Mouse (Mus musculus) liver, embryonic 14.5 days (tissue): ENCODE data around the gene Gm14435. TPM values are rescaled to one million over a fixed set of nuclear protein-coding genes. Genes with fewer than 3 reads are reported as not detected.
"Not testable (repeated sequence)": the region's sequence is repeated elsewhere in the genome, so short reads cannot be mapped to it uniquely, and the experiment has no call there.

Experiments
- ATAC-seq: fragments of 200-750 bp; cut with Nextera tagmentation; 2 replicates; pipeline ENCODE4 v1.8.0; 2017; ENCODE audit warnings: moderate number of reproducible peaks, mild to moderate bottlenecking, moderate library complexity; ENCODE audit not compliant: insufficient read depth
- DNase-seq, 3 experiments: peaks; one replicate each; pipeline ENCODE4 v3.0.0-alpha.2; 2012 to 2013; ENCODE audit warnings: low read depth in 3 of 3, low spot score in 3 of 3
- H3K27ac ChIP-seq: fragments of 300-500 bp; sonication (generic); 2 replicates; pipeline ENCODE4 v1.5.1; 2014; ENCODE audit warnings: moderate library complexity, mild to moderate bottlenecking, control low read depth, inconsistent platforms
- H3K27me3 ChIP-seq: fragments of 300-500 bp; sonication (generic); 2 replicates; pipeline ENCODE4 v1.6.1; 2014; ENCODE audit warnings: mild to moderate bottlenecking, low read length, moderate library complexity; ENCODE audit not compliant: control insufficient read depth, insufficient read depth
- H3K36me3 ChIP-seq: fragments of 300-500 bp; sonication (generic); replicated peaks from 2 replicates; pipeline ENCODE4 v1.6.1; 2014; ENCODE audit warnings: low read depth; ENCODE audit not compliant: control insufficient read depth, insufficient read depth
- H3K4me1 ChIP-seq, 2 experiments: fragments of 200-500 bp in 1 of 2; fragments of 300-500 bp in 1 of 2; sonication (generic) in 1 of 2; replicated peaks; 2 replicates each; pipeline ENCODE4 v1.6.1; 2012 to 2014; ENCODE audit warnings: antibody characterized with exemption in 1 of 2, inconsistent platforms in 1 of 2, low read length in 1 of 2; ENCODE audit not compliant: control insufficient read depth in 2 of 2, insufficient read depth in 2 of 2
- H3K4me2 ChIP-seq: fragments of 300-500 bp; sonication (generic); 2 replicates; pipeline ENCODE4 v1.6.1; 2014; ENCODE audit warnings: low read depth, mild to moderate bottlenecking, control low read depth, moderate library complexity
- H3K4me3 ChIP-seq, 2 experiments: fragments of 200-500 bp in 1 of 2; fragments of 300-500 bp in 1 of 2; sonication (generic) in 1 of 2; 2 replicates each; pipeline ENCODE4 v1.5.1; 2012 to 2014; ENCODE audit warnings: low read depth in 2 of 2, low read length in 2 of 2, mild to moderate bottlenecking in 2 of 2, control low read depth in 1 of 2, inconsistent platforms in 1 of 2, moderate library complexity in 1 of 2; ENCODE audit not compliant: insufficient read depth in 1 of 2
- H3K9ac ChIP-seq: fragments of 300-500 bp; sonication (generic); replicated peaks from 2 replicates; pipeline ENCODE4 v1.6.1; 2014; ENCODE audit warnings: mild to moderate bottlenecking, control low read depth, moderate library complexity
- H3K9me3 ChIP-seq: fragments of 300-500 bp; sonication (generic); 2 replicates; pipeline ENCODE4 v1.6.1; 2016; ENCODE audit warnings: low read length, mixed read lengths; ENCODE audit not compliant: control insufficient read depth
- WGBS: fragments of 180-500 bp; shearing (Covaris S2); extraction: QIAGEN DNeasy Blood & Tissue Kit; methylation state at CpG from one replicate; pipeline ENCODE4 v1.1.7; 2014; ENCODE audit not compliant: insufficient replicate concordance; 5-methylcytosine and 5-hydroxymethylcytosine counted together
- polyA plus RNA-seq, 2 experiments: library from polyadenylated mRNA; depleted of rRNA in 1 of 2; stranded (reverse) in 1 of 2; unstranded in 1 of 2; fragments of >200 nt; fragmentation: Nextera tagmentation in 1 of 2; extraction: Ambion mirVana in 1 of 2; gene quantifications; 2 replicates each; pipeline versions ENCODE4 v1.2.1 to v1.2.3; 2012 to 2014

The Gm14435 gene
- polyA plus RNA-seq (2012; rRNA removed) (0.26 TPM in 1 of 2 replicates, not detected in the other), polyA plus RNA-seq (2014; fragmentation: Nextera tagmentation; extraction: Ambion mirVana) (4.5 and 6.0 TPM in 2 replicates)

DNA sequence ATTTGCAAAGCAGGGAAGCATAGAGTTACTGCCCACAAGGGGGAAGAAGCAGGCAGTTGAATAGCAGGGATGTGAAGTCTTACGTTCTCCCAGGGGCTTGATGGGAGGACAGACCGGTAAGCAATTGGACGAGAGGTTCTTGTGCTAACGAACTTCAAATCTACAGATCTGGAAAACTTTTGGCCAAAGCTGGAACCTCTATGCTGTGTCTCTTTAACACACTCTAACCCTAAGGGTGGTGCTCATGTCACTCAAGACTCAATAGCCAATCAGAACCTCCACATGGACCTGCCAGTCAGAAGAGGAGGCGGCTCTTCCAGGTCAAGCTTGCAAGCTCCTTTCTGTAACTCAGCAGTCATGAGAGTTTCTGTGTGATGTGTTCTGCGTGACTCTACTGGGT is at the start of gene Gm14435:
TSS of gene Gm14435 (plus strand) at position 301 of the 400 bp plus-strand sequence.
- not testable (repeated sequence) for H3K4me3 ChIP-seq, H3K27ac ChIP-seq, H3K9ac ChIP-seq, H3K4me1 ChIP-seq, H3K36me3 ChIP-seq, H3K9me3 ChIP-seq, DNase-seq, H3K27me3 ChIP-seq, ATAC-seq, H3K4me2 ChIP-seq
- WGBS: no CpG with 5 or more reads among the region's 6 CpGs

Other genes starting within 250 kb of the Gm14435 start
- gene 2210418O10Rik, start 197.0 kb upstream of the Gm14435 start, polyA plus RNA-seq (2012; rRNA removed): 0.86 and 0.96 TPM in 2 replicates
- 4.0 and 6.1 TPM in 2 replicates for gene 2210418O10Rik, start 197.0 kb upstream of the Gm14435 start, polyA plus RNA-seq (2014; fragmentation: Nextera tagmentation; extraction: Ambion mirVana)
- gene Gm11009, start 104.1 kb upstream of the Gm14435 start, polyA plus RNA-seq (2012; rRNA removed): not detected in 2 replicates
- not detected in 2 replicates for gene Gm11009, start 104.1 kb upstream of the Gm14435 start, polyA plus RNA-seq (2014; fragmentation: Nextera tagmentation; extraction: Ambion mirVana)
- gene Gm14434, start 63.2 kb downstream of the Gm14435 start, polyA plus RNA-seq (2012; rRNA removed): 0.74 and 1.2 TPM in 2 replicates
- 0.36 and 4.3 TPM in 2 replicates for gene Gm14434, start 63.2 kb downstream of the Gm14435 start, polyA plus RNA-seq (2014; fragmentation: Nextera tagmentation; extraction: Ambion mirVana)
- gene Zfp967, start 97.5 kb downstream of the Gm14435 start, polyA plus RNA-seq (2012; rRNA removed): not detected in 2 replicates
- gene Zfp967, start 97.5 kb downstream of the Gm14435 start, polyA plus RNA-seq (2014; fragmentation: Nextera tagmentation; extraction: Ambion mirVana): not detected in 2 replicates
- 2.1 and 3.2 TPM in 2 replicates for gene Gm14308, start 212.8 kb downstream of the Gm14435 start, polyA plus RNA-seq (2012; rRNA removed)
- 3.8 and 3.9 TPM in 2 replicates for gene Gm14308, start 212.8 kb downstream of the Gm14435 start, polyA plus RNA-seq (2014; fragmentation: Nextera tagmentation; extraction: Ambion mirVana)
- gene Zfp973, start 246.9 kb downstream of the Gm14435 start, polyA plus RNA-seq (2012; rRNA removed): 1.00 and 1.9 TPM in 2 replicates
- 2.8 and 3.2 TPM in 2 replicates for gene Zfp973, start 246.9 kb downstream of the Gm14435 start, polyA plus RNA-seq (2014; fragmentation: Nextera tagmentation; extraction: Ambion mirVana)